Mouse (Mus musculus) neutrophil, adult 5-6 weeks (primary cell): ENCODE measurements around the gene Tbc1d16. TPM values are rescaled to one million over a fixed set of nuclear protein-coding genes. Genes with fewer than 3 reads are reported as not detected.
"Not testable (repeated sequence)": the region's sequence is repeated elsewhere in the genome, so short reads cannot be mapped to it uniquely, and the experiment has no call there.

Experiments used
- ATAC-seq: fragments of 151-379, 151-347 bp; 2 replicates; pipeline ENCODE4 v1.8.0; 2017; ENCODE audit warnings: mild to moderate bottlenecking, moderate TSS enrichment; ENCODE audit not compliant: insufficient number of reproducible peaks, poor library complexity, low FRiP score, severe bottlenecking; ENCODE audit errors: extremely low read depth
- total RNA-seq: library from RNA; stranded (forward); fragments of 200-1000 nt; gene quantifications from 2 replicates; pipeline ENCODE4 v1.2.3, GENCODE M21; 2017

The Tbc1d16 gene
- total RNA-seq, 1 experiment from 2014 or later: 0.23 TPM

- ATAC-seq: no peak
These were observed 123.2 kb downstream of the Tbc1d16 start for GRCm38 (mm10) chr11:119105071-119105609.

GRCm38 (mm10) chr11:119103991-119104390 is 124.3 kb downstream of the Tbc1d16 start:
- no peak for ATAC-seq

- not testable (repeated sequence) for ATAC-seq
These were observed 127.9 kb downstream of the Tbc1d16 start for GRCm38 (mm10) chr11:119100355-119100754.

- ATAC-seq: no peak
These were observed 130.1 kb downstream of the Tbc1d16 start for GRCm38 (mm10) chr11:119098202-119098601.

GRCm38 (mm10) chr11:119095441-119095840 is 132.9 kb downstream of the Tbc1d16 start:
- ATAC-seq: no peak

- ATAC-seq: no peak
These were observed 135.0 kb downstream of the Tbc1d16 start for GRCm38 (mm10) chr11:119093322-119093721.

Other genes with a start within 250 kb of the Tbc1d16 start
- not detected in 2 replicates for gene Enpp7, start 240.3 kb downstream of the Tbc1d16 start, total RNA-seq
- 1.3 and 1.5 TPM in 2 replicates for gene Cbx2, start 205.5 kb downstream of the Tbc1d16 start, total RNA-seq
- gene Cbx8, start 187.5 kb downstream of the Tbc1d16 start, total RNA-seq: 2.2 and 4.8 TPM in 2 replicates
- 27.6 and 31.0 TPM in 2 replicates for gene Cbx4, start 142.3 kb downstream of the Tbc1d16 start, total RNA-seq
- gene Ccdc40, start 73 bp upstream of the Tbc1d16 start, total RNA-seq: not detected in 2 replicates
- 13.0 and 13.5 TPM in 2 replicates for gene Gaa, start 39.4 kb upstream of the Tbc1d16 start, total RNA-seq
- gene Eif4a3, start 71.6 kb upstream of the Tbc1d16 start, total RNA-seq: 96.0 and 123 TPM in 2 replicates
- 0.12 TPM in 1 of 2 replicates, not detected in the other for gene Card14, start 79.3 kb upstream of the Tbc1d16 start, total RNA-seq
- 15.7 and 17.9 TPM in 2 replicates for gene Sgsh, start 127.0 kb upstream of the Tbc1d16 start, total RNA-seq
- 18.0 and 23.0 TPM in 2 replicates for gene Slc26a11, start 127.1 kb upstream of the Tbc1d16 start, total RNA-seq
- 126 and 130 TPM in 2 replicates for gene Rnf213, start 164.6 kb upstream of the Tbc1d16 start, total RNA-seq